Mouse (Mus musculus) right cerebral cortex, postnatal 25 days (tissue): Measurements from ENCODE around the gene Marveld2.
A peak's percentile ranks its signal among the peaks of the same experiment; 100 is the strongest.

ENCODE experiments used
- DNase-seq: peaks from one replicate; pipeline ENCODE4 v3.0.0; 2022

The Marveld2 gene

DNA sequence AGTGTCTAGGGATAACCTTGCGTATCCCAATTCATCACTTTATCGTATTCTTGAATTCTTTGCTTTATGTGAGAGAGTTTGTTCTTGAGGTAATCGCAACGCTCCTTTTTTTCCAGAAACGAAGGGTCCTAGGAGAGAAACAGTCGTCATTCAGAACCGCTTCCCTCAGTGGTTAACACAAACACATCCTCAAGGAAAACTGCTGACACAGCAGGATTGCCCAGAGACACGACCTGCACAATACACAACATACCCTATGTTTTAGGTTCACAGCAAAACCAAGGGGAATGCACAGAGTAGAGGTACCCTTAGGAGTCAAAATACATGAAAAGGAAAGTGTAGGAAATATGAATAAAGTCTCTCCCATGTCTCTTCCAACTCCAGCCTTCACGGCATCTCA, 19.5 kb downstream of the Marveld2 start:
- DNase-seq: no peak

DNA sequence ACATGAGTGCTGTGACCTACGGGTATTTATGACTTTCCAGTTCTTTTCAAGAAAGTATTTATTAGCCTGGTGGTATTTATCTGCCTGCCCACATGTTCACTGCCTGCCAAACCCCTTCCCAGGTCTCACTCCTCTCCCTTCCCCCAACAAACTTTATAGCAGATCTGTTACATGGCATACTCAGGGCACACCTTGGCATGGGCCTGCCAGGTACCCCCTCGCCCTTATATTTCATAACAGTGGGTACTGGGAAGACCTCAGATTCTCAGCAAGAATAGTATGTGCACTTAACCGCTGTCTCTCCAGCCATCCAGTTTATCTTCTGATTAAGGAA, 21.3 kb downstream of the Marveld2 start:
- DNase-seq: no peak

DNA sequence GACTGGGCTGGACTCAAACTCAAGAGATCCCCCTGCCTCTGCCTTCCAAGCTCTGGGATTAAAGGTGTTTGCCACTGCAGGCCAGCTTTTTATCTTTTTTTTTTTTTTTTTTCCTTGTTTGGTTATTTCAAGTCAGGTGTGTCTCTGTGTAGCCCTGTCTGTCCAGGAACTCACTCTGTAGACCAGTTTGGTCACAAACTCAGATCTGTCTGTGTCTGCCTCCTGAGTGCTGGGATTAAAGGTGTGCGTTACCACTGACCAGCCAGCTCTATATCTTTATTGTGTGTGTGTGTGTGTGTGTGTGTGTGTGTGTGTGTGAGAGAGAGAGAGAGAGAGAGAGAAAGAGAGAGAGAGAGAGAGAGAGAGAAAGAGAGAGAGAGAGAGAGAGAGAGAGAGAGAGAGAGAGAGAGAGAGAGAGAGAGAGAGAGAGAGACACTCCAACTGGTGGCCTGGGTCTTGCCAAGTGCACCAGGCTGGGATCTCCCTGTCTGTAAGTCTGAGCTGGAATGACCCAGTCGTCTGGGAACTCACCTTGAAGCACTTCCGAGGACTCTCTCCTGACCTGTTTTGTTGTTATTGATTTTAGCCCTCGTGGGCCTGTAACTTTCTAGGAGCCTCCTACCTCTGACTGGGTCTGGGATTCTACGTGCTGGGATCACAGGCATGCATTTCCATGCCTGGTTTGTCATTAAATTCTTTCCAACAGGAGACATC, 21.8 kb downstream of the Marveld2 start:
- DNase-seq: no peak

DNA sequence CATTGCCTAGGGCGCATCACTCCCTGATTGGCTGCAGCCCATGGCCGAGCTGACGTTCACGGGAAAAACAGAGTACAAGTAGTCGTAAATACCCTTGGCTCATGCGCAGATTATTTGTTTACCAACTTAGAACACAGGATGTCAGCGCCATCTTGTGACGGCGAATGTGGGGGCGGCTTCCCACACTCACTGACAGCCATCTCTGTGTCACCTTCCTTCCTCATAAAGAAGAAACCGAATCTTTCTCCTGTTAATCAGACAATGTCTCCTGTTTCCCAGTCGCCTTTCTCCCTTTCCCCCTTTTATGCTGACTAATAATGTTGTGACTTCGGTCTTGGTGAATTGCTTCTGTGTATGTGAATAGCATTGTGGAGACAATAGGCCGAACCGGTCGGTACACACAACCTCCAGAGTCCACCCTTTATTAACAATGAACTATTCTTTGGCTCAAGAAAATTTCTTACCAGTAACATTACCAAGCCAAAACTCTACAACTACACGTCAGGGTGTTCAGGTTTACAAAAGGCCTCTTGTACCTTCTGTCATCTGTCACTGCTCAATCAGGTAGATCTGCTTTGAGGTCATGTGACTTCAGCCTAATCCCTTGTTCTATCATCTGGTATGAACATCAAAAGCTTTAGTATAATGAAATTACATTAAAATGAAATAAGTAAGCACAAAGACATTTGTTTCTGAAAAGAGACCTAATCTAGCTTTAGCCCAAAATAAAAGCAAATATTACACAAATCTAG, 22.6 kb downstream of the Marveld2 start:
- peak; percentile 20 for DNase-seq

DNA sequence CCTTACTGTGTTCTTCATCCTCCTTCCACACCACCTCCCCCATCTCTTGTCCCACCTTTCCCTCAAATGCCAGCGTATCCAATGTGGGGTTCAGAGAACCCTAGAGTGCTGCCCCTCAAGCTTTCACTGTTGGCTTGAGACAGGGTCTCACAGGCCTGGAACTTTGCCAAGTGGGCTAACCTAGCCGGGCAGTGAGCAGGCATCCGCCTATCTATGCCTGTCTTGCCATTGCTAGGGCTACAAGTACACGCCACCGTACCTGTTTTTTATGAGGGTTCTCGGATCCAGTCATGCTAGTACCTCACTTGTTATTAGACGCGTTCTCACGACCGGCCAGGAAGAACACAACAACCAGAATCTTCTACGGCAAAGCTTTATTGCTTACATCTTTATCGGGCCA, 28.1 kb downstream of the Marveld2 start:
- DNase-seq: no peak

DNA sequence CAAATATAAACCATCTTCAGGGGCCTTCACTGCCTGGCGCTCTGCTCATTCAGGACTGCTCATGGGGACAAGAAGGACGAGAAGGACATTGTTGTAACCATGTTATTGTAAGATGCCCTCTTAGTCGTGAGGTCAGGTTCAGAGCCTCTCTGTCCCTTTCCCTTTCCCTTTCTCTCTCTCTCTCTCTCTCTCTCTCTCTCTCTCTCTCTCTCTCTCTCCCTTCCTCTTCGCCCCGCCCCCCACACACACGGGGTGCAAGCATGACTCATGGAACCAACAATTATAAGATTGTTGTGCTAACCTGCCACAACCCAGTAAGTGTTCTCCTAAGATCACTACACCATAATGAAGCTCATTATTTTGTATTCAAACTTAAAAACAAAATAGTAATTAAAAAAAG, 34.6 kb downstream of the Marveld2 start:
- DNase-seq: no peak

DNA sequence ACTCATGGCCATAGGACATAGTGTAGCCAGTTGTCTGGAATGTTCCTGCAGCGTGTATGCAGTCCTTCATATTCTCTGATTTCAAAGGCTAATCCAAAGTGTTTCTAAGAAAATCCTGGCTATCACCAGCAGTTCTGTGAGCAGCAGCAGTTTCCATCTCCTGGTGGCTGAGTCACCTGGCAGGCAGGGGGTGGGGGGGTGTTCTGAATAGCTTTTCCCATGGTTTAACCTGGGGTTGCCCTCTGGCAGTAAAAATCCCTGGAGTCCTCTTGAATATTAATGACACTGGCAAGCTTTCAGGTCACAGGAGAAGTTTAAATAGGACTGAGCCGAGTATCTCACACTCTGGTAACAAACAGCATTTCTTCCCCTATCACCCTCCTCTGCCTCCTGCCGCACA, 35.1 kb downstream of the Marveld2 start:
- no peak for DNase-seq

DNA sequence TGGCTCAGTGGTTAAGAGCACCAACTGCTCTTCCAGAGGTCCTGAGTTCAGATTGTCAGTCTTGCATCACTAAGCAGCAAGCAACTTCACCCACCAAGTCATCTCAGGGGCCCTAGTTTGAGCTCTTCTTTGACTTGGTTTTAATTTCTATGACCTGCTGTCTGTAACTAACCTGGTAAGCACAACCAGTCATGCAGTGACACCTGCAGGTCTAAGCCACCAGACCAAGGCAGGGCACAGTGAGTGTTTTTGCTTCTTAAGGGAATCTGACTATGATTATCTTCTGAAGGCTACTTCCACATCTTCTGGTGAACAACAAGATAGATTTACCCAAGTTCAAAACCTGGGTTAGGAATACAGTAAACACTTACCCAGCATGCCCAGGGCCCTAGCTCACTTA, 36.8 kb downstream of the Marveld2 start:
- no peak for DNase-seq

DNA sequence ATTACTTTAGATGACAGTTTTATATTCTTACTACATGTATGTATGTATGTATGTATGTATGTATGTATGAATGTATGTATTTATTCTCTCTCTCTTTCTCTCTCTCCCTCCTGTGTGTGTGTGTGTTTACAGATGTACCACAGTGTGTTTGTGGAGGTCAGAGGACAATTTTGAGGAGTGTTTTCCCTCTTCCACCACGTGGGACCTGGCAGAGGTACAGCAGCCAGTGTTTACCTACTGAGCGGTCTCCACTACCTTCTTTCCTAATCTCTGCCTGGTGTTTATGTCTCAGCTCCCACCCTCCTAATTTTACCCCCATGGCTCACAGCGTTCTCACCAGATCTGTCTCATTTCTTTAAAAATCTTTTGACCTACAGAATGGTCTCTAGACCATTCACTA, 37.6 kb downstream of the Marveld2 start:
- no peak for DNase-seq

DNA sequence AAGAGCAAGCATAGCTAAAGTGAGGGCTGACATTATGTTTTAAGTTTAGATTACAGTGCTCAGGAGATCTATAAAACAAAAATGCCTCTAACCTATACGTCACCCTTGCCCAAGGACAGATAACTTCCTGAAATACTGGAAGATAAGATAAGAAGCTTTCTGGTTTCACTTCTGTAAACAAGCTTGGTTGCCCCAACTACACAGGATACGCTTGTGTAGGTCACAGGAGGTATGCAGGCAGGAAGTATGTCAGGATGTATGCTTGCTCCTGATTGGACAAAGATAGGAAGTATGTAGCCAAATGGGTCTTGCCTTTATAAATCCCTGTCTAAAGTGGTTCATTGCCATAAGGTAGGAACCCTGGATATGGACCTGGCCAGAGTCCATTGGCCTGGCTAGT, 40.8 kb downstream of the Marveld2 start:
- DNase-seq: no peak

DNA sequence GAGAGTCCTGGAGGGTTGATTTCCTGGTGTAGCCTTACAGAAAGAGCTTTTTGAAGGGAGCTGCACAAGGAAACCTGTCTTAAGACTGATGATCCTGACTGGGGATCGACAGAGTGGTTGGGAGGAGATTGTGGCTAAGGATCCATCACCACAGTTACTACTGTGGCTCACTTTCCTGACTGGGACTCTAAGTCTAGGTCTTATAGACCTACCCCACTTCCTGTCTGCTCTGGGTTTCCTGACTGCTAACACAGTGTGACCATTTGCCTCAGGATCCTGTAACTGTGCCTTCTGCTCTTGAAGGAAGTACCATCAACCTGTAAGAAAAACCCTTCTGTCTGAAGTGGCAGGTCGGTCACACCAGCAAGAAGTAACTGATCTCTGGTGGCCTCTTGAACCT, 46.1 kb downstream of the Marveld2 start:
- DNase-seq: no peak

DNA sequence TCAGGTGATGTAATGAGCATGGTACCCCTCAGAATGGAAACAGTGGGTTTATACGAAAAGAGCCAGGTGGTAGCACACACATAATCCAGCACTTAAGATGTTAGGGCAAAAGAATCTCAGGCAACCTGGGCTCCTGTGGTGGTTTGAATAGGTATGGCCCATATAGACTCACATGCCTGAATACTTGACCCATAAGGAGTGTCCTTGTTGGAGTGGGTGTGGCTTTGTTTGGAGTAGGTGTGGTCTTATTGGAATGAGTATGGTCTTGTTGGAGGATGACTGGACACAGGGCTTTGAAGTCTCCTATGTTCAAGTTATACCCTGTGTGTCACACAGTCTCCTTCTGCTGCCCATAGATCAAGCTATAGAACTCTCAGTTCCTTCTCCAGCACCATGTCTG, 48.4 kb downstream of the Marveld2 start:
- DNase-seq: no peak

DNA sequence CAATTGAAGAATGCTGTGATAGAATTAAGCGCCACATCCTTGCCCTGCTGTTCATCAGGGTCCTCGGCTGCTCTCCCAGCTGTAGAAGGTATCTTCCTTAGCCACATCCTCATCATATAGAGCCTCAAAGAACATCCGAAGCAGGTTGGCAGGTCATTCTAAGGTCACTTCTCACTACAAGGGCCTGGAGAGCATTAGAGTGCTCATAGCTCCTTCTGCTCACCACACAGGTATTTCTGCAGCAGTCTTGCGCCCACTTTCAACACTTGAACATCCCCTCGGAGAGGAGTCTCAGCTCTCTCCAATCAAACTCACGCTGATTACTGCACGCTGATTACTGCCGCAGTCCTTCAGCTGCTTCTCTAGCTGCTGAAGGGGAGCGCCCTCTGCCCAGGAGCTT, 57.3 kb downstream of the Marveld2 start:
- DNase-seq: no peak

DNA sequence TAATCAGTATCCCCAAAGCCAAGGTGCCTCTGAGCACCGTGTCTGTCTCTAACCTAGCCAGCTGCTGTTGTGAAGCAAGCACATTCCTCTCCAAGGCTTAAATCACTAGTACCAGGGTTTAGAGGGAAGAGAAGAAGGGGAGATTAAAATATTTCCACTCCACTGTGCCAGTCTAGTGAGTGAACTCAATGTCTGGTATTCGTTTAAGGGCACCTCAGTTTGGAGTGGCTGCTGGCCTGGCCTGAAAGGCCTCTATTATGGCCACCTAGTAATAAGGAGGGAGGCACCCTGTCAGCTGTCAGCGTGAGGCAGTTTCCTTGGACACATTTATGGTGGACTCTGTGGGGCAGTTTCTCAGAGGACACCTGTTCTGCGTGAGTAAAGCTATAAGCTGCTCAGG, 59.8 kb downstream of the Marveld2 start:
- no peak for DNase-seq

DNA sequence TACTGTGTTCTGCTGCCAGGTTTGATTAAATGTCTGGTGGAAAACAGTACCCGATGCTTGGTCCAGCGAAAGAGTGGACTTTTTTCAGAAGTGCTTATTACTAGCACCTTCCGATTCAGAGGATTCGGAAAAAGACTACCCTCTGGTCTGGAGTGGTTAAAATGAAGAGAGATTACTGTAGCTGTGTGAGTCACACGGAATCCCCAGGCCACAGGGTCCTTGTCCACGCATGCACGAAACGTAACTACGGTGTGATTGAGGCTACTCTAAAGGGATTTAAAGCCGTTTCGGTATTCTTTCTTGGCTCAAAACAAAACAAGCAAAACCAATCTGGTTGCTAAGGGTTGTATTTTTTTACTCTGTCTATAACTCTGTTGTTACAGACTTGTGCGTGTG, 63.7 kb downstream of the Marveld2 start:
- peak; percentile 5 for DNase-seq

DNA sequence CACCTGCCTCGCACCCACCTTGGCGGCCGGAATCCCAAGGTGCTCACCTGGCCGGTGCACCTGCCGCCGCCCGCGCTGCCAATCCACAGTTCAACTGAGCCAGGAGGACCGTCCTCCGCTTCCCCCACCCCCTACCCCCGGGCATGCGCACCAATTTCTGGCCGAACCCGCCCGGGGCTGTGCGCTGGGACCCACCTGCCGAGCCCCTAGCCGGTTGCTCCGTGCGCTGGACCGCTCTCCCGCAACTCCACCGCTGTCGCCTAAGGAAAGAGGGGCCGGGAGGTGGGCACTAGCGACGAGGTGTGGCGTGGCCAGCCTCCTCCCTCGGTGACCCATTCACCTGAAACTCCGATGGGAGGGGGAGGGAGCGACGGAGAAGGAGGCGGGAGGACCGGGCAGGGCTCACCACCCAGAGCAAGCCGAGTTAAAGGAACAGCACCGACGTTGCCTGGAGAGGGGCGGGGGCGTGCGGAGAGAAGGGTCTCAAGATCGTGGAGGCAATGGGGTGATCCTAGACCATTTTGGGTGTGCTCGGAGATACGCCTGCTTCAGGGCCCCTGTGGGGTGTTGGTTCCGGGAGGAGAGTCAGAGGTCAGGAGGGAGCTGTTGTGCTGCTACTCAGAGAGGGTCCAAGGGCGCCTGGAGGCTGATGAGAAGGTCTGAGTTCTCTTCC, 64.3 kb downstream of the Marveld2 start, which contains the start of gene Ocln:
Ocln (minus strand) TSS at position 350 of the 673 bp plus-strand sequence.
- peak; percentile 37 for DNase-seq

DNA sequence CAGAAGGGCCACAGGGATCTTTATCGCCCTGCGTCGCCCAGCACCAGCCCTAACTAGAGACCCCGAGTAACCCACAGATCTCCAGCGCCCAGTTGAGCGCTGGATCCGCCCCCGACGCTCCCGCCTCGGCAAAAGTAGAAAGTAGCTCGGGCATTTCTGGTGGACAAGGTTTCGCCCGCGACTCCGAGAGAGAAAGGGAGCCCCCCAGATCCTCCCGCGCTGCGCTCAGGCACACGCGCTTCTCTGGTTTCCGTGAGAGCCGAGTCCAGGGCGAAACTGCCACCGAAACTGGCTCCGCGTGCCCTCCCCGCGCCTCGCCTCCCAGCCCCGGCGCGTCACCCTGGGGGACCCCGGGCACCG, 64.8 kb downstream of the Marveld2 start:
- peak; percentile 10 for DNase-seq

DNA sequence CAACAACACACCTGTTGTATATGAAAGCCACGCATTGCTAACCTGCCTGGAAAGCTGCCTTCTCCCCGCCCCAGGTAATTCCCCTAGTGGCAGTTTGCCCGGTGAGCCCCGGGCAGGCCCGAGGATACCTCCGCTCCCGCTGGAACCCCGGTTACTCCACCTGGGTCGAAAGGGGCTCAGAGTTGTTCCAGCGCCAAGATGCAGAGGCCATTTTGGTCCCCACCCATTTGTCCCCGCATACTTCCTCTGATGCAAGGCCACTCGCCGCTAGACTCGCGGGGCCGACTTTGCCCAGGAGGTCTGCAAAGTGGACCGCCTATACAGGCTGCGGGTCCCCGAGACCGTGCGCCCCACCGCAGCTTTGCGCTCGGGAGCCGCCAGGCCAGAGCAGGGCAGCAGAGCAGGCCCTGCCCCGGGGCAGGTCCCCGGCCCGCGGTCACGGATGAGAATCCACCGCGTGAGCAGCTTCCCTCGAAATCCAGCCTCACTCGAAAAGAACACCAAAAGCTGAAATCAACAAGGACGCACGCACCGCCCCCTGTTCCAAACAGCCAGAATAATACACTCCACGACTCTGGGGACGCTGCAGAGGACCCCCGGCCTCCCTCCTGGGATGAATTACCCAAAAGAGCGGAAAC, 65.3 kb downstream of the Marveld2 start:
- DNase-seq: peak; percentile 10

DNA sequence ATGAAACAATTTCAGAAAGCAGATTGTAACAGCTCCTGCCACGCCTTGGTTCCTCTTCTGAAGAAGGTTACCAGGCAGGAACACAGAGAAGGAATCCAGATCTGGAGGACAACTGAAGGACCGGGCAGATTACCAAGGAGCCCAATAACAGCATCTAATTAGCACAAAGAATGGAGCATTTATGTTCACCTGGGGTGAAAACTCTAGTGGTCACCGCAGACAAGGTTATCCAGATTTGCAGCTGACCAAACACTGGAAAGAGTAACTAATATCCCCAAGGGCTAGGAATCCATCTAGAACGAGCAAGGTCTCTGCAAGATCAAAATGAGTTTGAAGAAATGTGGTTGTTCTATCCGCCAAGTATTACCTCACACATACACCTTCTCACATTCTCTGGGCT, 69.5 kb downstream of the Marveld2 start:
- no peak for DNase-seq
